Mouse (Mus musculus): Measurements from ENCODE around the gene Acox3. TPM values are rescaled to one million over a fixed set of nuclear protein-coding genes. Genes with fewer than 3 reads are reported as not detected.
A peak's percentile ranks its signal among the peaks of the same experiment; 100 is the strongest.

Gene Acox3
- polyA plus RNA-seq, 1 experiment from 2014 or later = 16.1 TPM

- 91% methylated on average over 8 of the region's 8 CpGs for WGBS
- Histone ChIP-seq H3K9me3 (ENCODE audit: control insufficient read depth, low read length) (0 out of 2 replicates have a peak, but pooled peaks cover 9% of the 10 kb centered on the region), H3K36me3 (ENCODE audit: control insufficient read depth, insufficient read depth, low read length) (peaks cover 12% of the 10 kb centered on the region), H3K9ac (ENCODE audit: low read depth, low read length) (no peak overlapping the region), H3K4me2 (ENCODE audit: low read depth, low read length) (no peak overlapping the region), H3K4me1 (ENCODE audit: control insufficient read depth, insufficient read depth, low read length) (no peaks in the 10 kb centered on the region), H3K4me3 (ENCODE audit: low read length) (no peak overlapping the region), H3K27ac (ENCODE audit: low read length) (no peak overlapping the region), H3K27me3 (replicated peaks; ENCODE audit: control insufficient read depth, insufficient read depth, low read length) (no peaks in the 10 kb centered on the region)
- ATAC-seq = no peak
Measured at GRCm38 (mm10) chr5:35601526-35601925, 18.7 kb downstream of the Acox3 start.

- no peak overlapping the region for H3K27ac ChIP-seq (ENCODE audit: low read length)
- H3K9ac ChIP-seq (ENCODE audit: low read depth, low read length) = no peak overlapping the region
- H3K4me3 ChIP-seq (ENCODE audit: low read length) = no peak overlapping the region
- peaks cover 23% of the 10 kb centered on the region for H3K4me1 ChIP-seq (ENCODE audit: control insufficient read depth, insufficient read depth, low read length)
- no peak for ATAC-seq
- 83% methylated on average over 7 of the region's 7 CpGs for WGBS
- H3K27me3 ChIP-seq (replicated peaks; ENCODE audit: control insufficient read depth, insufficient read depth, low read length) = no peaks in the 10 kb centered on the region
- no peaks in the 10 kb centered on the region for H3K9me3 ChIP-seq (ENCODE audit: control insufficient read depth, low read length)
- no peaks in the 10 kb centered on the region for H3K36me3 ChIP-seq (ENCODE audit: control insufficient read depth, insufficient read depth, low read length)
- no peak overlapping the region for H3K4me2 ChIP-seq (ENCODE audit: low read depth, low read length)
Measured at GRCm38 (mm10) chr5:35605355-35605754, 22.5 kb downstream of the Acox3 start.

- Histone ChIP-seq H3K27me3 (replicated peaks; ENCODE audit: control insufficient read depth, insufficient read depth, low read length) (no peaks in the 10 kb centered on the region), H3K4me2 (ENCODE audit: low read depth, low read length) (no peak overlapping the region), H3K9me3 (ENCODE audit: control insufficient read depth, low read length) (no peaks in the 10 kb centered on the region), H3K4me1 (ENCODE audit: control insufficient read depth, insufficient read depth, low read length) (peaks cover 23% of the 10 kb centered on the region), H3K9ac (ENCODE audit: low read depth, low read length) (no peak overlapping the region), H3K36me3 (ENCODE audit: control insufficient read depth, insufficient read depth, low read length) (no peaks in the 10 kb centered on the region), H3K27ac (ENCODE audit: low read length) (no peak overlapping the region), H3K4me3 (ENCODE audit: low read length) (no peak overlapping the region)
- ATAC-seq = no peak
- WGBS = 88% methylated on average over 7 of the region's 7 CpGs
Measured at GRCm38 (mm10) chr5:35606800-35607199, 24.0 kb downstream of the Acox3 start.

- Histone ChIP-seq H3K27ac (ENCODE audit: low read length) (no peak overlapping the region), H3K27me3 (replicated peaks; ENCODE audit: control insufficient read depth, insufficient read depth, low read length) (no peaks in the 10 kb centered on the region), H3K4me1 (ENCODE audit: control insufficient read depth, insufficient read depth, low read length) (peaks cover 23% of the 10 kb centered on the region), H3K9ac (ENCODE audit: low read depth, low read length) (0 out of 2 replicates have a peak overlapping the region, but pooled peaks have one; percentile 5), H3K9me3 (ENCODE audit: control insufficient read depth, low read length) (no peaks in the 10 kb centered on the region), H3K36me3 (ENCODE audit: control insufficient read depth, insufficient read depth, low read length) (no peaks in the 10 kb centered on the region), H3K4me2 (ENCODE audit: low read depth, low read length) (no peak overlapping the region), H3K4me3 (ENCODE audit: low read length) (no peak overlapping the region)
- ATAC-seq = 0 out of 2 replicates have a peak, but pooled peaks have one; percentile 54
- WGBS = 67% methylated on average over 6 of the region's 7 CpGs
Measured at GRCm38 (mm10) chr5:35607784-35608183, 24.9 kb downstream of the Acox3 start.

- H3K4me2 ChIP-seq (ENCODE audit: low read depth, low read length) = no peak overlapping the region
- H3K27me3 ChIP-seq (replicated peaks; ENCODE audit: control insufficient read depth, insufficient read depth, low read length) = no peaks in the 10 kb centered on the region
- no peak overlapping the region for H3K9ac ChIP-seq (ENCODE audit: low read depth, low read length)
- H3K36me3 ChIP-seq (ENCODE audit: control insufficient read depth, insufficient read depth, low read length) = no peaks in the 10 kb centered on the region
- peaks cover 23% of the 10 kb centered on the region for H3K4me1 ChIP-seq (ENCODE audit: control insufficient read depth, insufficient read depth, low read length)
- H3K9me3 ChIP-seq (ENCODE audit: control insufficient read depth, low read length) = no peaks in the 10 kb centered on the region
- 85% methylated on average over 5 of the region's 5 CpGs for WGBS
- no peak overlapping the region for H3K27ac ChIP-seq (ENCODE audit: low read length)
- H3K4me3 ChIP-seq (ENCODE audit: low read length) = no peak overlapping the region
- no peak for ATAC-seq
Measured at GRCm38 (mm10) chr5:35608559-35608958, 25.7 kb downstream of the Acox3 start.

GRCm38 (mm10) chr5:35609381-35609780, 26.5 kb downstream of the Acox3 start:
- no peaks in the 10 kb centered on the region for H3K9me3 ChIP-seq (ENCODE audit: control insufficient read depth, low read length)
- ATAC-seq = peak; percentile 83
- no peak overlapping the region for H3K4me3 ChIP-seq (ENCODE audit: low read length)
- no peak overlapping the region for H3K9ac ChIP-seq (ENCODE audit: low read depth, low read length)
- H3K27ac ChIP-seq (ENCODE audit: low read length) = 0 out of 2 replicates have a peak overlapping the region, but pooled peaks have one; percentile 1
- H3K36me3 ChIP-seq (ENCODE audit: control insufficient read depth, insufficient read depth, low read length) = no peaks in the 10 kb centered on the region
- H3K27me3 ChIP-seq (replicated peaks; ENCODE audit: control insufficient read depth, insufficient read depth, low read length) = no peaks in the 10 kb centered on the region
- H3K4me2 ChIP-seq (ENCODE audit: low read depth, low read length) = no peak overlapping the region
- WGBS = 17% methylated on average over 12 of the region's 12 CpGs
- peaks cover 23% of the 10 kb centered on the region for H3K4me1 ChIP-seq (ENCODE audit: control insufficient read depth, insufficient read depth, low read length)

- no peaks in the 10 kb centered on the region for H3K36me3 ChIP-seq (ENCODE audit: control insufficient read depth, insufficient read depth, low read length)
- no peak; the same call in 1 of the 2 replicates for ATAC-seq
- peaks cover 23% of the 10 kb centered on the region for H3K4me1 ChIP-seq (ENCODE audit: control insufficient read depth, insufficient read depth, low read length)
- H3K4me2 ChIP-seq (ENCODE audit: low read depth, low read length) = no peak overlapping the region
- WGBS = 80% methylated on average over 2 of the region's 2 CpGs
- H3K9ac ChIP-seq (ENCODE audit: low read depth, low read length) = no peak overlapping the region
- no peaks in the 10 kb centered on the region for H3K27me3 ChIP-seq (replicated peaks; ENCODE audit: control insufficient read depth, insufficient read depth, low read length)
- no peak overlapping the region for H3K27ac ChIP-seq (ENCODE audit: low read length)
- H3K9me3 ChIP-seq (ENCODE audit: control insufficient read depth, low read length) = no peaks in the 10 kb centered on the region
- no peak overlapping the region for H3K4me3 ChIP-seq (ENCODE audit: low read length)
Measured at GRCm38 (mm10) chr5:35609971-35610370, 27.1 kb downstream of the Acox3 start.

- no peak overlapping the region for H3K4me3 ChIP-seq (ENCODE audit: low read length)
- H3K4me2 ChIP-seq (ENCODE audit: low read depth, low read length) = no peak overlapping the region
- no peaks in the 10 kb centered on the region for H3K36me3 ChIP-seq (ENCODE audit: control insufficient read depth, insufficient read depth, low read length)
- H3K27me3 ChIP-seq (replicated peaks; ENCODE audit: control insufficient read depth, insufficient read depth, low read length) = no peaks in the 10 kb centered on the region
- no peak overlapping the region for H3K27ac ChIP-seq (ENCODE audit: low read length)
- H3K9me3 ChIP-seq (ENCODE audit: control insufficient read depth, low read length) = no peaks in the 10 kb centered on the region
- H3K4me1 ChIP-seq (ENCODE audit: control insufficient read depth, insufficient read depth, low read length) = peaks cover 23% of the 10 kb centered on the region
- no peak overlapping the region for H3K9ac ChIP-seq (ENCODE audit: low read depth, low read length)
- no peak for ATAC-seq
- 89% methylated on average over 7 of the region's 7 CpGs for WGBS
Measured at GRCm38 (mm10) chr5:35610381-35610780, 27.5 kb downstream of the Acox3 start.

- no peaks in the 10 kb centered on the region for H3K9me3 ChIP-seq (ENCODE audit: control insufficient read depth, low read length)
- H3K27me3 ChIP-seq (replicated peaks; ENCODE audit: control insufficient read depth, insufficient read depth, low read length) = no peaks in the 10 kb centered on the region
- WGBS = 84% methylated on average over 9 of the region's 9 CpGs
- no peak overlapping the region for H3K27ac ChIP-seq (ENCODE audit: low read length)
- no peaks in the 10 kb centered on the region for H3K36me3 ChIP-seq (ENCODE audit: control insufficient read depth, insufficient read depth, low read length)
- ATAC-seq = no peak
- no peak overlapping the region for H3K4me3 ChIP-seq (ENCODE audit: low read length)
- H3K4me1 ChIP-seq (ENCODE audit: control insufficient read depth, insufficient read depth, low read length) = peaks cover 23% of the 10 kb centered on the region
- H3K9ac ChIP-seq (ENCODE audit: low read depth, low read length) = no peak overlapping the region
- no peak overlapping the region for H3K4me2 ChIP-seq (ENCODE audit: low read depth, low read length)
Measured at GRCm38 (mm10) chr5:35611170-35611569, 28.3 kb downstream of the Acox3 start.

- H3K4me1 ChIP-seq (ENCODE audit: control insufficient read depth, insufficient read depth, low read length) = peaks cover 23% of the 10 kb centered on the region
- H3K9me3 ChIP-seq (ENCODE audit: control insufficient read depth, low read length) = no peaks in the 10 kb centered on the region
- WGBS = 79% methylated on average over 11 of the region's 11 CpGs
- H3K4me2 ChIP-seq (ENCODE audit: low read depth, low read length) = no peak overlapping the region
- H3K36me3 ChIP-seq (ENCODE audit: control insufficient read depth, insufficient read depth, low read length) = no peaks in the 10 kb centered on the region
- H3K27me3 ChIP-seq (replicated peaks; ENCODE audit: control insufficient read depth, insufficient read depth, low read length) = no peaks in the 10 kb centered on the region
- no peak overlapping the region for H3K27ac ChIP-seq (ENCODE audit: low read length)
- no peak overlapping the region for H3K4me3 ChIP-seq (ENCODE audit: low read length)
- no peak for ATAC-seq
- H3K9ac ChIP-seq (ENCODE audit: low read depth, low read length) = no peak overlapping the region
Measured at GRCm38 (mm10) chr5:35611900-35612299, 29.1 kb downstream of the Acox3 start.

Data from intestine, embryonic 16.5 days (tissue).